Mouse (Mus musculus) cerebellum, postnatal 10 days (tissue): ENCODE data around the gene Car12.
"Not testable (repeated sequence)": the region's sequence is repeated elsewhere in the genome, so short reads cannot be mapped to it uniquely, and the experiment has no call there.

Source experiments
- DNase-seq, 2 experiments: peaks; one replicate each; pipeline ENCODE4 v3.0.0; 2021; ENCODE audit warnings: mixed read lengths in 2 of 2

The Car12 gene

DNA sequence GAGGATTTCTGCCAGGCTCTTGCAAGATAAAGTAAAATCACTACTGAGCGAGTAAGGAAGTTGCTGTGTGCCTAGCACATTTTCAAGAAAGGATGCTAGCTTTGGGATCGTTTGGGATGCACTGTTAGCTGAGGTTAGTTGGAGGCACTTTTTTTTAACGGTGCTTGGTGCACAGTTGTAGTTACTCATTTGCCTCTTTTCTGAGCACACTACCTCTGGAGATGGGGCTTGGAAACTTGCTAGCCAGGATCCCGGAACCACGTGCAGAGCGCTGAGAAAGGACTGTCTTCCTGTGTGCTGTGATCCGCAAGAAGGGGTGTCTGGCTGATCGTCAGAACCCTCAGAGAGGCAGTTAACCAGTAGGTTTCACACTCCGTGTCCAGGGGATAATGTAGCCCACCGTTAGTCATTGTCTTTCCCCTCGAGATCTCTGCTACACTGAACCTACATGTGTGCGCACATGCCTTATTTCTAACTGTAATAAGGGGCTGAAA, 583 bp downstream of the Car12 start:
- no peak for DNase-seq

DNA sequence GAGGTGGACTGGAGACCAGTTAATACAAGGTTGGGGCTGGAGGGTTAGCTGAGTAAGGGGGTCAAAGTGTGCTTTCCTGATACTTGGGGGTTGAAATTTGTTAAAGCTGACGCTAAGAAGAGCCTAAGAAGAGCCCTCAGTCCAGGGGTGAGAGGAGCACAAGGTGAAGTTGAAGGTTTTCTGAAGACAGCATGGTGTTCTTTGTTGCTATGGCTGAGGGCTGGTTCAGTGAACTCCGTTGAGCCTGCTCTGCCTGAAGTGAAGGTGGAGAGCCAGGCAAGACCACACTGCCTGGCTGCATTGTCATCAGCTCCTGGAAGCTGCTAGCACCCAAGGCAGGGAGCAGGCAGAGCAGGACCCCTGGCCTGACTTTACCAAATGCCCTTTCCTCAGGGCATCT, 1.9 kb downstream of the Car12 start:
- no peak for DNase-seq

DNA sequence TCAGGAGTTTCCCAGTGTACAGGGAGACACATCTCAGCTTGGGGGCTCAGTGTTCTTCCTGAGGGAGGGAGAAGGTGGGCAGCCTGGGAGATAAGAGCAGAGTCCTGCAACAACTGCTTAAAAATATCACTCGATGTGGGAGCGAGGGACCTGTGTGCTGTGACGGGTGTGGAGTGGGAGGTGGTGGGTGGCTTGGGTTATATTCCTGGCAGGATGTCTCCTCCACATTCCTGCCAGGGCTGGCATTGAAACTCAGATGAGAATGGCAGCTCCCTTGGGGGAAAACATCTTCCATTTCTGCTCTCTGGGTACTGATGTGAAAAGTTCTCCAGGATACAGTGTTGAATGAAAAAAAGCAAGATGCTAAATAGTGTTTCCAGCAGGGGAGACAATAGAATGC, 3.0 kb downstream of the Car12 start:
- no peak for DNase-seq

DNA sequence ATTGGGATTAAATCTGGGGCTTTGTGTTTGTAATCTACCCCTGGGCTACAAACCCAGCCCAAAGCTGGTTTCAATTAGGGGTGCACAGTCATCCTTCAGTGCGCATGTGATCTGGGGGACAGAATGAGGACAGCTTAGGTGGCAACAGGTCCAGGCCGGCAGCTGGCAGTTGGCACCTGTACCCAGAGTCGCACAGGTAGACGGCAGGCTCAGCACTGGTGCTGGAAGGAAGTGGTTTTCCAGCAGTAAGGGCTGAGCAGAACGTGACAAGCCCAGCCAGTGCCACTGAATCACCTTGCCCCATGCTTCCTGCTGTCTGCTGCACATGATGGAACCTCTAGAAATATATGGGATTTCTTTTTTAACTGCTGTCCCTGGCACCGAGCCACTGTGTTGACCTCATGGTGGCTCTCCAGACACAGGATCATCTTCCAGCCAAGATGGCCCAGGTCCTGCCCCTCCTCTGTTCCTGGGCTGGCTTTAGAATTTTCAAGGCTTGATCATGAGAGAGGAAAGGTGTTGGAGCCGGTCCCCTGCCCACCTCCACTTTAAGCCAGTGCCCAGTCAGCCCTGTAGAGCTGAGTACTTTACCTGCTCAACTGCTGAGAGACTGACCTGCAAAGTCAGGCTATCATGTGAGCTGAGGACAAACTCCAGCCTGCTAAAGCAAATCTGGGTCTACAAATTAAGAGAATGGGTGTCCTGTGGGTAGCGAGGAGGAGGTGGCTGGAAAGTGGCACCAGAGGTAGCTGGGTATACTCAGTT, 7.4 kb downstream of the Car12 start:
- no peak for DNase-seq

DNA sequence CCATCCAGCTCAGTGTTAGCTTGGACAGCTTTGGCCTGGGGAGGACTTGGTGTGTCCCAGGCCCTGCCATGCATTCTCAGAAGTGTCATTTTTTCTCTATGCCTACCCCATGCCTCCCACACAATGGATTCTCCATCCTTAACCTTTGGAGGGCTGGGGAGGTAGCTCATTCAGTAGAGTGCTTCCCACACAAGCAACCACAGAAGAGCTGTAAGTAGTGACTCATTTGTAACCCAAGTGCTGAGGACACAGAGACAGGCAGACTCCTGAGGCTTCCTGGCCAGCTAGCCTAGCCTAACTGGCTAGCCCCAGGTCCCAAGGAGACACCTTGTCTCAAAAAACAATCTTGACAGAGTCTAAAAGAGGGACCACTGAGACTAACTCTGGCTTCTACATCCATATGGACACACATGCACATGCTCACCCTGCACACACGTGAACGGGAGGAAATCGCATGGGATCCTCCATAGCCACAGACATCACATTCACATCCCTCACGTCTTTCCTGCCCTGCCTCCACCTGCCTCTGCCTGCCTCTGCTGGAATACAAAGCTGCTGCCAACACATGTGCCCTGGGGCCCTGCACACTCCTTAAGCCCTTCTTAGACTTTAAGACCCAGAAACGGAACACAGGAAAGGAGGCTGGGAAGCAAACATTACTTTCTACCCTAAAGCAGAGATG, 8.8 kb downstream of the Car12 start:
- no peak for DNase-seq

DNA sequence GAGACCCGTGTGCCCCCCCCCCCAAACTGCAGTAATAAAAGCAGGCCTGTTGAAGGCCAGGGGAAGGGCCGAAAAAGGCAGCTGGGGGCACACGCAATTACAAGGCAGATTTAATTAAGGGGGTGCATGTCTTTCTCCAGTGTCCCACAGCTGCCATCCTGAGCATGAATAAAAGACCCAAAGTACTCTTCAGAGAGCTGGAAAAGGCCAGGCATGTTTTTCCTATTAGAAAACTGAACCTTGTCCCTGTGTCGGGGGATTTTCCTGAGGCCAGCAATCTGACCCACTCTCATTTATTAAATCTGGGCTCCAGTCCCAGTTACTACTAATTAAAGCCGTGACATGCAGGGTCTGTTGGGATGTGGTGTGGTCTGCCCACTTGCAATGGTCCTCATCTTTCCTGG, 9.4 kb downstream of the Car12 start:
- no peak for DNase-seq

DNA sequence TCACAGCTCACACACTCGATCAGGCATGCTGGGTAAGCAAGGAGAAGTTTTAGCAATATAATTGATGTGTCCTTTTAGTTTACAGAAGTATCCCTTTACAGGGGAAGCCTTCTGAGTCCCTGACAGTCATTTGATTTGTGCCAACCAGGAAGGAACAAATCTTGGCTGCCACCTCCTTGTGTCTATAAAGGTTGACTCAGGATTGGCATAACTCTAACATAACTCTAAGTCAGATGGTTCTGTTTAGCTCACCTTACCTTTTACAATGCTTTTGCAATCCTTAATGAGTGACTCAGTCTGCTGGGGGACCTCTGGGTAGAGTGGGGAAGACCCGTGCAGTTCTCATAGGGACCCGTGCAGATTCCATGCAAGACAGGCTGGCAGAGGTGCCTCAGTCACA, 12.1 kb downstream of the Car12 start:
- no peak for DNase-seq

DNA sequence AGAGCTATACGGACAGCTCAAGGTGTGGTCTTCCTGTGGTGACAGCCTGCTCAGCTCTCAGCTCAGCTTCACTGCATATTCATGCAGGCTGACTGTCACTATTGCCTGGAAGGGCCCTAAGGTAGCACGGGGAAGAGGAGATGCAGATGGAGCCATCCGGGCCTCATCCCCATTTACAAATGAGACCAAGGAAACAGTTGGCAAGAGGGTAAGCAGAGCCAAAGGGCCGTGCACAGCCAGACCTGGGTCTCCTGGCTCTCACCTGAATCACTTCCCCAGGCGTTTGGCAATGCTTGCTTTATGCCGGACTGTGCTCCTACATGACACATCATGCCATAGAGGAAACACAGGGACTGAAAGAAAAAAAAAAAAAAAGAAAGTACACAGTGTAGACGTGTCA, 13.8 kb downstream of the Car12 start:
- peak; percentile 53 to 62 for DNase-seq

DNA sequence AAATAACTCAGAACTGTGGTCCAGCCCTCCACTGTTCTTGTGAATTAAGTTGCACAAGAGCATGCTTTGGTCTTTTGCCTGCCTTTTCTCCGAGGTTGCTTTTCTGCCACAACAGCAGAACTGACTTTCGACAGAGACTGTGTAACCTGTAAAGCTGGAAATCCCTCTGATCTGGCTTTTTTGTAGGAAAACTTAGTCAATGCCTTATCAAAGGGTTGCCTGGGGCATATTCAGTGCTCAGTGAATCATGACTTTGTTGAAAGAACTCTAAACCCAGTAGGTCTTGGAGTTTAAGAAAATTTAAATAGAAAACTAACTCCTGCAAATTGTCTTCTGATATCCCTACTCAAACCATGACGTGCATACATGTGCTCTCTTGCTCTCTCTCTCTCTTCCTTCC, 17.1 kb downstream of the Car12 start:
- DNase-seq: no peak

DNA sequence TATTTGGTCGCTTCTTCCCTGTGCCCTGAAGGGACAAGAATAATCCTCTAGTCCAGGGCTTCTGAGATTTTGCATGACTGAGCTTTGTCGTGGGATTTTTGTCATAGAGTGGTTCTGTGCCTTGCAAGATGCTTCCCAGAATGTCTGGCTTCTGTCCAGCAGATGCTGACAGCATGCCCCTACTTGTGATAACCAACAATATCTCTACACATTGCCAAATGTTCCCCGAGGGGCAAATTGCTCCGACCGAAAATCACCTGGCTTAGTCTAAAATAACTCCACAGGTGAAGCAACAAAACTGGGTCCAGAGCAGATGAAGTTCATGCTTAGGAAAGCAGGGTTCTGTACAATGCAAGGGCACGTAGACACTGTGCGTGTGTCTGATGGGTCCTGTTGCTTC, 17.8 kb downstream of the Car12 start:
- DNase-seq: peak in 1 of 2 experiments; percentile 26

DNA sequence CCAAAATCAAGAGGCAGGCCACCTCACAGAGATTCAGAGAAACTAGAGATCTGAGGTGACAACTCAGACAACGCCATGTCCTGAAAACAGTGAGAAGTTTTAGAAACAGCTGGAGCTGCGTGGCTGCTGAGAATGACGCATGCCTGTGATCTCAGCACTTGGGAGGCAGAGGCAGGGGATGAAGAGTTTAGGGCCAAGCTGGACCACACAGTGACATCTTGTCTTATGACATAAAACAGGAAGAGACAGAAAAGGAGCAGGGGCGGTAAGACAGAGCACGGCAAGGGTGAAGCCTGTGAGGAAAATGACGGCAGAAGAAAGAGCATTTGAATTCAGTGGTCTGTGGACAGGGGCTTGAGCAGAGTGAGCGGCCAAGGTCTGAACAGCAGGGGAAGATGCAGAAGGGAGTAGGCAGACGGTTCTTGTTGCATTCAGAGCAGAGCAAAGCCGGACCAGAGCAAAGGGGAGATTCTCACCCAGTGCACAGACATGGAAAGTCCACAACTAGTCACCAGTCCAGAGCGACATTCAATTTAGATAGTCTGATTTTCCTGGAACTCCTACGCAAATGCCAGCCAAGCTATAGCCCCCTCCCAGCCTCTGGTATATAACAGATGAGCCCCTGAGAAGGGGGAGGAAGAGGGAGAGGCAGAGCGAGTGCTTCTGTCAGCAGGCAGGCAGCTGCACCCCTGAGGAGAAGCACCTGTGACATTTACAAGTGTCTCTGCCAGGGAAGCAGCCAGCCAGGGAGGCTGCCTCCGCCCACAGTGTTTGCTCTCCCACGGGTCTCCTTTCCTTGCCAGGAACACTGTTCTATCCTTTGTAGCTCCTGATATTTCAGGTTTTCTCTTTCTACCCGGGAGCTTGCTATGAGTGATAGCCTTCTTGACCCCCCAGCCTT, 19.6 kb downstream of the Car12 start:
- peak; percentile 67 to 84 for DNase-seq

DNA sequence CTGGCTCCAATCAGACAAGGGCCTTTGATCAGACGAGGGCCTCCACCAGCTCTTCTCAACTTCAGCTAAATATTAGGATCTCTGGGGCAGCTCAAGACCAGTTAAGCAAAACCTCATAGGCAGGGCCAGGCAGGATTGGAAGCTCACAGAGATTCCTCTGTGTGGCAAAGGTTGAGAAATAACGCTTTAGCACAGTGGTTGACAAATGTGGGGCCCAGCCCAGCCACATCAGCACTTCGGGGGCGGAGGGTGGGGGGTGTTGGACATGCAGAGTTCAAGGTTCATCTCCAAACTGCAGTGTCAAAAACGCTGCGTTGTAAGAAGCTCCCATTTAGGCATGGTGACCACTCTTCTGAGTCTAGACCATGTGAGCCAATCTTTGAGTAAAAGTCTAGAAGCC, 21.1 kb downstream of the Car12 start:
- no peak for DNase-seq

DNA sequence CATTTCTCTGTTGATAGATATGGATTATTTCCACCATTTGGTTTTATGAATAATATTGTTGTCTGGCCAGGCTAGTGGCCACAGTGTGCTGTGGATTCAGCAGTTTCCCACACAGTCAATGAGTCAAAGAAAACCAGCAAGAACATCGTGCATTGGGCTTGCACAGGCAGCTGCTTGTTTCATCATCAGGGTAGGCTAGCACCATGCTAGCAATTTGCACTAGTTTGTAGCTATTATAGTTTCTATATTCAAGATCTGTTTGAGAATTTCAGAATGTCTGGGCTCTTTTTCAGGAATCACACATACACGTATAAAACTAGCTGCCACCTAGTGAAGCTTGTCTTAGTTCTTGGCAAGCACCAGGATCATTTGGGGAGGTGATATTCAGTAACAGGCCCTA, 21.6 kb downstream of the Car12 start:
- DNase-seq: no peak

DNA sequence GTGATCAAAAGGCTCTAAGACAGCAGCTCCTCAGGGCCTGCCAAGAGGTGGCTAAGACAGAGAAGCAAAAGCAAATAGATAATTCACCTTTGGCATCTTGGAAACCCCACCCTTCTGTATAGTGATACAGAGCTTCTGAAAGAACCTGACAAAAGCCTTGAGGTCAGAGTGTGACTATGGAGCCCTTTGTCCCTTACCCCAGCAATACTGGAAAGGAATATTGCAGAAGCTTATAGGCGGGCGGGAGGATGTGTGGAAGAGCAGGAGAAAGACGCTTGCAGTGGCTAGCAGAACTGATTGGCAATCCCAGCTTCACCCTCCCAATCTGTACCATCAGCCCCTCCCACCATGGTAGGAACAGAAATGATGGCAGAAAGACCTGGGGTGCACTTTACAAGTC, 22.5 kb downstream of the Car12 start:
- DNase-seq: no peak

DNA sequence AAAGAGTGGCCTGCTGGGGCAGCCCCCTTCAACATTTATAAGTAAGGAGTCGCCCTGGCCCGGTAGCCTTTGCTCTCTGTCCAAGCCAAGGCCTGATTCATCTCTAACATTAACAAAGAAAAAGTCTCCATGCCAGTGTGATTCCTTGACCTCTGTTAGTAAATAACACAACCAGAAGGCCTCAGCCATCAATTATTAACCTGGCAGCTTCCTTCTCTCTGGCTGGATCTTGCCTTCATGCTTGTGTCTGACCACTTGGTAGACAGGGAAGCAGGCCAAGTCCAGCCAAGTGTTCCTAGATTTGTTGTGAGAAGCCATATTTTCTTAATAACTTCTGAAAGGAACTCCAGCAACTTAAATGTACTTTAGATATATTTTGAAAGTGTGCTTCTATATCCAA, 23.1 kb downstream of the Car12 start:
- DNase-seq: peak; percentile 46 to 53

DNA sequence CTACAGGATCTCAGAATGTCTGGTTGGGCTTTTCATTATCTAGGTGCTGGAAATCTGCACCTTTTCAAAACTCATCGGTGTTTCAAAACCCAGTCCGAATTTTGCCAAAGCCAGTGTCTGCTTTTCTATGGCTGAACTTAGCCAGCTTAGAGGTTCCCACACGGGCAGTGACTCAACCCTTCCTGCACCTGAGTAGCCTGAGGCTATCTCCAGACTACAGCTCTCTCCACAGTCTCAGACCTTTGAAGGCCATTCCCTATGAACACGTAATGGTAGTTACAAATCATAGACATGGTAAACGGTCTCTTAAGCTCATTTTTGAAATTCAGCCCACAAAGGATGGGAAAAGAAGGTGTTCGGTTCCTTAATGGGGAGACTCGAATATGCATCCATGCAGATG, 26.0 kb downstream of the Car12 start:
- no peak for DNase-seq

DNA sequence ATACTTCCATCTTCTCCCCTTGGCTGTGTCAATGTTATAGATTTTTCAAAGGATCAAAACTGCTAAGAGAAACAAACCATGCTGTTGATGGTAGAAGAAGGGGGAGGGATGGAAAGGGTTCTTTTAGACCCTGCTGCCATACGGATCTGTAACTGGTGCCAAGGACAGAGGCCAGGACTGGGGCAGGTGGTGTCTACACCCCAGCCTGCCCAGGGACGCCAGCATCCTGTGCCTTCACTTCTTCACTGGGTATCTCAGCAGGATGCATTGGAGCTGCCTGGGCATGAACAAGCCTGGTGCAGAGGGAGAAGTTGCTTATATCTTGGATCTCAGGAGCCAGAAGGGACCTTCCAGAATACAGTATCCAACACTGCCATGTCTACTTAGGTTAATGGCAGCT, 31.0 kb downstream of the Car12 start:
- DNase-seq: peak in 1 of 2 experiments; percentile 60

DNA sequence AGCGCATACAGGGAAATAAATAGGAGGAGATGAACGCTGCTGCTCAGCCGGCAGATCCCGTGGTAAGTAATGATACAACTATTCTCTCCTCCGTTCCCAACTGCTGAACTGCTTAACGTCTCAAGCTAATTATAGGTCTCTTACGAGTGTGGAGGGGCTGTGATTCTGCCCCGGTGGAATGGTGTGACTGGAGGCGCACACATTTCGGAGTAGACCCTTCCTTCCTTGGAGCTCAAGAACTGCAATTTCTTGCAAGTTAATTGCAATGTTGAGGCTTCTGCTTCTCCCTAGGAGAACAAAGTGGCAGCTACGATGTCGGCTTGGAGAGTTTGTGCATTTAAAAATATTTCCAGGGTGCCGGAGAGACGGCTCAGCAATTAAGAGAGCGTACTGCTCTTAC, 34.9 kb downstream of the Car12 start:
- no peak for DNase-seq

DNA sequence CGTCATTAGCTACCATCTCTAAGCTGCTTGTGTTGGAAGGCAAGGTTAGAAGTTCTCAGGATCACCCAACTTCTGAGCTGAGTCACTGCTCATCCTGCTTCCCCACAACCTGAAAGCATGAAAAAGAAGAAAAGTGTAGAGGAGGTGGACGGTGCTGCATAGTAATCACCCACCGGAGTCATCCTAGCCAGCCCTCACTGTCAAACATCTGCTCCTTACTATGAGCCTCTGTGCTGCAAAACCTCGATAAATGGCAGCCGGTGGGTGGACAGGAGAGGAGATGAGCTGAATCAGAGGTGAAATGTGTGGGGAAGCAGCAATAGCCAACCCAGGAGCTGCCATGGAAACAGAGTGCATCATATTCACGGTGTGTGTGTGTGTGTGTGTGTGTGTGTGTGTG, 39.4 kb downstream of the Car12 start:
- no peak for DNase-seq

DNA sequence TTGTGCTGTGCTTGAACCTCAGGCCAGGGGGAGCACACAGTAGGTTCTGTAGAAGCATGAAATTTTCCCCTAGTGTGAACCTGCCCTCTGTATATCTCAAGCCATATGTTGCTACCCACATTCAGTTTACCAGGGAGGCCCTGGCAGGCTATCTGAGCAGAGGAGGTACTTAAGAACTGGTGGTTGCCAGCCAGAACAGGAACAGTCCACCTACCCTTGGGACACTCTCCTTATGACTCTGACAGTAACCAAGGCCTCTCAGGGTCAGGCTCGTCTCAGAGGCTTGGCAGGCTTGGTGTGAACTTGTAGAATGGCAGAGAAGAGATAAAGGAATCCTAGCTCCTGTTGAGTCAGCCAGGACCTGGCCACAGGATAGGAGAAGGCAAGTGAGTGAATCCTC, 47.5 kb downstream of the Car12 start:
- no peak for DNase-seq

DNA sequence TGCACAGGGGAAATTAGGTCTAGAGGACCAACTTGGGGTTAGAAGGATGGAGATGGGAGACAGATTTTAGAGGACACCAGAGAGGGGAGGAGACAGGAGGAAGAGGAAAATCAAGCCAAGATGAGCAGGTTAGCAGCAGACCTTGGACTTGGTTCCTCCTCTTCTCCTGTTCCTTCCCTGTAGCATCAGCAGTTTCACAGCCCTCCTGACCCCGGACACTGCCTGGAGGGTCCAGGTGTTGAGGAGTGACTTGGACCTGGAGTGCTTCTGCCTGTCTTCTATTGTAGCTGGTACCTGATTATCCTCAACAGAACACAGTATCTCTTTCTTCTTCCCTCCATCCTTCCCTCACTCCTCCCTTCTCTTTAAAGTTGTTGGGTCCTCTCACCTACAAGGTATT, 55.2 kb downstream of the Car12 start:
- DNase-seq: no peak

DNA sequence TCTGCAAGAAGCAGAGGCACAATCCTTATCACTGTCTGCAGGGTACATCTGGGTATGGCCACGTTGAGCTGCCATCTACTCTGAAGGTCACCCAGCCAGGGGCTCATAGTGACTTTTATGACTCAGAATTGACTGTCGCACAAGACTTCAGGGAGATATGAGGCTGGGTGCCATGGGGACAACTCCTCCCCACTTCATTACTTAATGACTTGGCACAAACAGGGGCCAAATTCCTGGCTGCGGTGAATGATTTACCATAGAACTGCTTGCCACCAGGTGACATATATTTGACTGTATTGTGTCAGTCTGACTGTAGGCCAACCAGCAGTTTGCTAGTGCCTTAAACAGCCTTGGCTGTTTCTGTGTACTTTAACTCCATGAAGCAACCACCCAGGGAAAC, 55.8 kb downstream of the Car12 start:
- DNase-seq: no peak

DNA sequence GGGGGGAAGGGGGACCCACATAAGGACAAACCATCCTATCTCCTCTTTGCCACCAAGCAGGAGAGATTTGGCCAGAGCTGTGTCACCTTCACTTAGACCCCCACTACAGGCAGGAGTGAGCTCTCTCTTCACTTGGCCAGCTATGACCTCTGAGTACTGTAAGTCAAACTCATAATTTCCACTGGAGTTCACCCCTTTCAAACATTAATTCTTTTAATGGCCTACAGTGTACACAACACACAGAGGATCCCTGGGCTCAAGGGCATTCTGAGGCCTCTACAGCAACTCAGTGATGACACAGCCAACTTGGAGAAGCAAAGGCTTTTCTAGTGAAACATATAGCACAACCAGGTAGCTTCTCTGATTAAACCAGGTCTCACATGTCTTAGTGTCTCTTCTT, 57.2 kb downstream of the Car12 start:
- DNase-seq: no peak

DNA sequence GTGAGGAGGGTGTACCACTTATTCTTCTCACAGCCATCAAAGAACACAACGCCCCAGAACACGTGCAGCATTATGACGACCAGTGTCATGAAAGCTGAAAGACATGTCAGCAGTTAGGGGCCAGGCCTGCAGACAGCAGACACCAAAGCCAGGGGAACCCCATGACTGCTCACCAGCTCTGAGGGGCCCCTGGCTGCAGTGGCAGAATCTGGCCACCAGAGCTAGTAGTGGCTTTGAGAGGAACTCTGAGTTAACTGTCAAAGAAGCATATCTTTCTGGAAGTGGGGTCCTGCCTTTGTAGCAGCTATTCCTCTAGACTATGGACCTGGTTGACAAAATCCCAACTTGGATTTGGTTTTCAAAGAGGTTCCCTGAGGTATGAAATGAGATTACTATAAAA, 71.1 kb downstream of the Car12 start:
- not testable (repeated sequence) for DNase-seq
